Mouse (Mus musculus): Measurements from ENCODE around the gene Tcp11l2. TPM values are rescaled to one million over a fixed set of nuclear protein-coding genes. Genes with fewer than 3 reads are reported as not detected.

Tcp11l2 gene
- total and polyA plus RNA-seq, 3 experiments = 0.81 to 4.3 TPM; not detected in 1

- Histone ChIP-seq H3K9me3 (replicated peaks; ENCODE audit: insufficient read depth, low read length) (no peaks in the 10 kb centered on the region), H3K9ac (ENCODE audit: control insufficient read depth, low read depth, low read length, poor library complexity, severe bottlenecking) (0 out of 2 replicates have a peak overlapping the region, but pooled peaks have one; percentile 27), H3K36me3 (ENCODE audit: control insufficient read depth in 1 of 2, insufficient read depth in 2 of 2, low read length in 2 of 2) (peaks cover 0 to 26% of the 10 kb centered on the region in 2 experiments; a peak in 2 of 4 replicates), H3K4me3 (ENCODE audit: control insufficient read depth in 1 of 2, insufficient read depth in 1 of 2, low read depth in 2 of 2, low read length in 2 of 2) (no peak overlapping the region), H3K79me2 (ENCODE audit: control insufficient read depth, insufficient read depth, low read length, poor library complexity) (no peaks in the 10 kb centered on the region), H3K27ac (ENCODE audit: control insufficient read depth, low read depth, low read length) (no peak overlapping the region), H3K4me1 (ENCODE audit: control insufficient read depth in 1 of 2, insufficient read depth in 2 of 2, low read length in 2 of 2) (peaks cover under 1 to 24% of the 10 kb centered on the region in 2 experiments; a peak in 3 of 4 replicates), H3K27me3 (ENCODE audit: control insufficient read depth in 1 of 2, insufficient read depth in 2 of 2, low read length in 2 of 2) (no peaks in the 10 kb centered on the region)
- TF ChIP-seq SIN3A (IDR thresholded peaks at IDR 0.05; ENCODE audit: low read length) = 0 out of 2 replicates have a peak, but pooled peaks have one; percentile 19
- no peak for TF ChIP-seq POLR2AphosphoS5 (IDR thresholded peaks at IDR 0.05; ENCODE audit: borderline replicate concordance, low read depth, low read length)
- no peak for TF ChIP-seq ZKSCAN1 (IDR thresholded peaks at IDR 0.05; ENCODE audit: low read depth, low read length)
- TF ChIP-seq UBTF (IDR thresholded peaks at IDR 0.05; ENCODE audit: borderline replicate concordance, insufficient read depth, low read depth, low read length) = no peak
- TF ChIP-seq NRF1 (IDR thresholded peaks at IDR 0.05; ENCODE audit: insufficient read depth, low read depth, low read length, poor library complexity, severe bottlenecking) = no peak
- TF ChIP-seq GABPA (IDR thresholded peaks at IDR 0.05; ENCODE audit: low read depth, low read length) = no peak
- TF ChIP-seq MXI1 (IDR thresholded peaks at IDR 0.05; ENCODE audit: low read depth, low read length) = peak; percentile 34; the same call in 1 of the 2 replicates
- no peak for TF ChIP-seq ZC3H11A (IDR thresholded peaks at IDR 0.05; ENCODE audit: low read depth, low read length)
- TF ChIP-seq HCFC1 (IDR thresholded peaks at IDR 0.05; ENCODE audit: low read depth, low read length) = no peak
- TF ChIP-seq USF2 (IDR thresholded peaks at IDR 0.05; ENCODE audit: borderline replicate concordance in 1 of 2, insufficient read depth in 1 of 2, low read depth in 1 of 2, low read length in 2 of 2) = no peak
- TF ChIP-seq USF1 (IDR thresholded peaks at IDR 0.05; ENCODE audit: low read depth, low read length) = no peak
- peak; percentile 57 for DNase-seq (ENCODE audit: low read depth, low spot score)
These were observed 22.0 kb upstream of the Tcp11l2 start for GRCm38 (mm10) chr10:84554291-84555009.

GRCm38 (mm10) chr10:84556120-84556519 is 20.3 kb upstream of the Tcp11l2 start:
- Histone ChIP-seq H3K9me3 (replicated peaks; ENCODE audit: insufficient read depth, low read length) (no peaks in the 10 kb centered on the region), H3K4me1 (ENCODE audit: control insufficient read depth in 1 of 2, insufficient read depth in 2 of 2, low read length in 2 of 2) (peaks cover 0 to 15% of the 10 kb centered on the region in 2 experiments; a peak in 3 of 4 replicates), H3K4me3 (ENCODE audit: control insufficient read depth in 1 of 2, insufficient read depth in 1 of 2, low read depth in 2 of 2, low read length in 2 of 2) (no peak overlapping the region), H3K36me3 (ENCODE audit: control insufficient read depth in 1 of 2, insufficient read depth in 2 of 2, low read length in 2 of 2) (peaks cover 0 to 14% of the 10 kb centered on the region in 2 experiments; a peak in 2 of 4 replicates), H3K27ac (ENCODE audit: control insufficient read depth, low read depth, low read length) (no peak overlapping the region), H3K27me3 (ENCODE audit: control insufficient read depth in 1 of 2, insufficient read depth in 2 of 2, low read length in 2 of 2) (no peaks in the 10 kb centered on the region), H3K79me2 (ENCODE audit: control insufficient read depth, insufficient read depth, low read length, poor library complexity) (no peaks in the 10 kb centered on the region), H3K9ac (ENCODE audit: control insufficient read depth, low read depth, low read length, poor library complexity, severe bottlenecking) (no peak overlapping the region)
- 0 out of 2 replicates have a peak, but pooled peaks have one; percentile 4 for TF ChIP-seq ZNF384 (IDR thresholded peaks at IDR 0.05; ENCODE audit: low read depth, low read length)
- TF ChIP-seq CTCF (IDR thresholded peaks at IDR 0.05 in 2 of 3, conservative IDR thresholded peaks at IDR 0.05 in 1 of 3; ENCODE audit: control insufficient read depth in 1 of 3, insufficient read depth in 1 of 3, low read depth in 2 of 3, low read length in 3 of 3, poor library complexity in 1 of 3, severe bottlenecking in 1 of 3) = no peak
- no peak for TF ChIP-seq TCF12 (IDR thresholded peaks at IDR 0.05; ENCODE audit: low read depth, low read length)
- DNase-seq (ENCODE audit: low read depth, low spot score) = no peak

Data from MEL (cell line).